Mouse (Mus musculus) megakaryocyte-erythroid progenitor cell, adult 5 weeks (primary cell): Measurements from ENCODE around the gene Nlrp14. TPM values are rescaled to one million over a fixed set of nuclear protein-coding genes. Genes with fewer than 3 reads are reported as not detected.

ENCODE experiments used
- polyA plus RNA-seq: library from polyadenylated mRNA; stranded (reverse); fragments of >175 nt; gene quantifications from 2 replicates; pipeline ENCODE4 v1.2.3, GENCODE M21; 2012

The Nlrp14 gene
- 0.02 TPM in 1 of 2 replicates, not detected in the other for polyA plus RNA-seq

DNA sequence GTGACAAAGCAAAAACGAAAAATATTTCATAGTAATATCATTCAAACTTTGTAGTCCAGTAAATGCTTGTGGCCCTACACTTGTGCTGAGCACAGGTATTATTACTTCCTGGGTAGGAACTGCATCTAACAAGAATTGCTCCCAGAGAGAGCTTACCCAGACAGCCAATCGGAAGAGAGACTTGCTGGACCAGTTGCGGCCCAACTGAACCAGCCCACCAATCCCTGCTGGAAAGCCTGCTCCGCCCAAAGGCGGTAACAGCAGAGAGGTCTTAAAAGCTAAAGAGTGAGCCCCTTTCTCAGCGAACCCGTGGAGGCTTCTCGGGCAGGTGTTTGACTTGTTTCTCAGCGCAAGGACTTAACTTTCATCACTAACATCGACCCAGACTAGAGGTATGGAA is at the start of gene Nlrp14:
Nlrp14 (plus strand) TSS at position 301 of the 400 bp plus-strand sequence.

GRCm38 (mm10) chr7:107130983-107131382 is 35.8 kb upstream of the Nlrp14 start, which contains the start of gene Olfr715:
Gene Olfr715 (minus strand): TSS chr7:107131083.

DNA sequence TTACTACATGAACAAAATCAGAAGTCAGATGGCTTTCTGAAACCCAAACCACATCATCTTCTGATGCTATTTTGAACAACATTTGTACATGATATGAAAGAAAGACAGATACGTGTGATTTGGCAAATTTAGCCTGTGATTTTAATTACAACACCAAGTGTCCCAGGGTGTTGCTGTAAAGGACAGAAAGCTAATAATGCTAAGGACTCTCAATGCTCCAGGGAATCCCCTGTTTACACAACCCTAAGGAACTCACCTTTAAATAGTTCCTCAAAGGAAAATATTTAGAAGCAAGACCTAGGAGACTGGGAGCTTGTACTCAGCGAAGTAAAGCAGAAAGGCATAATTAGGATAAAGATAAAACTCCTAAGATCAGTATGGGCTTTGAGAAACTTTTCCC is 28.8 kb upstream of the Nlrp14 start, which contains the start of gene Olfr716:
Olfr716 (plus strand) TSS at position 301 of the 400 bp plus-strand sequence.

DNA sequence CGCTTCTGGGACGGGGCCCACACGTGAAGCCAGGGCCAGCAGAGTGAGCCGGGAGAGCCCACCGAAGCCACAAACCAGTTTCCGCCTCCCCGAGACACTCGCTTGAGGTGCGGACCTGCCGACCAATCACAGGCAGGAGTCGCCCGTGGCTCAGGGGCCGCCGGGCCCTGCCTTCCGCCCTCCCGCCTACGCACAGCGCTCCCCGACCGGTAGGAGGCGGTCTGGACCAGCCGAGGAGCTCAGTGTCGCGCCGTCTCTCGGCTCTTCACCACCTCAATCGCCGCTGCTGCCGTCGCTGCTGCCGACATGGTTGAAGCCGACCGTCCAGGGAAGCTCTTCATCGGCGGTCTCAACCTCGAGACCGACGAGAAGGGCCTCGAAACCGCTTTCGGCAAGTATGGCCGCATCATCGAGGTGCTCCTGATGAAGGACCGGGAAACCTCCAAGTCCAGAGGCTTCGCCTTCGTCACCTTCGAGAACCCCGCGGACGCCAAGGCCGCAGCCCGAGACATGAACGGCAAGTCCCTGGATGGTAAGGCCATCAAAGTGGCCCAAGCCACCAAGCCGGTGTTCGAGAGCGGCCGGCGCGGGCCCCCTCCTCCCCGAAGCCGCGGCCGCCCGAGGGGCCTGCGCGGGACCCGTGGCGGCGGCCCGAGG is 42.5 kb downstream of the Nlrp14 start, which contains the start of gene Rbmxl2:
Rbmxl2 (plus strand) TSS at position 242 of the 657 bp plus-strand sequence.

Other genes starting within 250 kb of the Nlrp14 start
- gene Olfr709-ps1, start 234.8 kb upstream of the Nlrp14 start, polyA plus RNA-seq = not detected in 2 replicates
- gene Olfr710, start 218.7 kb upstream of the Nlrp14 start, polyA plus RNA-seq = not detected in 2 replicates
- not detected in 2 replicates for gene Olfr6, start 203.1 kb upstream of the Nlrp14 start, polyA plus RNA-seq
- not detected in 2 replicates for gene Olfr711, start 191.5 kb upstream of the Nlrp14 start, polyA plus RNA-seq
- gene Olfr2, start 160.9 kb upstream of the Nlrp14 start, polyA plus RNA-seq = 0.10 and 0.13 TPM in 2 replicates
- gene Olfr713, start 135.8 kb upstream of the Nlrp14 start, polyA plus RNA-seq = 0.01 TPM in 1 of 2 replicates, not detected in the other
- not detected in 2 replicates for gene Olfr714, start 96.0 kb upstream of the Nlrp14 start, polyA plus RNA-seq
- not detected in 2 replicates for gene Olfr17, start 73.8 kb upstream of the Nlrp14 start, polyA plus RNA-seq
- gene Olfr715b, start 56.6 kb upstream of the Nlrp14 start, polyA plus RNA-seq = not detected in 2 replicates
- not detected in 2 replicates for gene Olfr715, start 35.9 kb upstream of the Nlrp14 start, polyA plus RNA-seq
- not detected in 2 replicates for gene Olfr716, start 28.7 kb upstream of the Nlrp14 start, polyA plus RNA-seq
- not detected in 2 replicates for gene Rbmxl2, start 42.5 kb downstream of the Nlrp14 start, polyA plus RNA-seq
- not detected in 2 replicates for gene Syt9, start 203.7 kb downstream of the Nlrp14 start, polyA plus RNA-seq